Mouse (Mus musculus) 416B (cell line): ENCODE measurements around the gene Psg20.
"Not testable (repeated sequence)": the region's sequence is repeated elsewhere in the genome, so short reads cannot be mapped to it uniquely, and the experiment has no call there.

ENCODE experiments used
- DNase-seq: peaks from one replicate; pipeline ENCODE4 v3.0.0; 2011; ENCODE audit warnings: low read depth

Gene Psg20

DNA sequence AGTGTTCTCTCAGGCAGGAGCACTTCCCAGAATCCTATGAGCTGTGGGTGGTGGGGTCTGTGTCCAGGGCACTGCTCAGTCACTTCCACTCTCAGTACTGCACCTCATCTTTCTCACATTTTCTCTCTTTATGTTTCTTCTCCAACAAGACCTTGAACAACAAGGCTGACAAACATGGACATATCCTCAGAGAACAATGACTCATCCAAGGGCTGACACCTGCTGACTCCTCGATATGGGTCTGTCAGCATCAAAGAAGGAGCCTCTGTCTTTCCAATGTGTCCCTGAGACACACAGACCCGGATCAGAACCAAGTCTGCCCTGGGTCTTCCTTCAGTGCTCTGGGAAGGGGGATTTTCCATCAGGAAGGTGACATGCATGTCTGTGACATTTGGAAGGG, at the start of gene Psg20:
Gene Psg20 (minus strand): TSS at position 101 of the 400 bp plus-strand sequence.
- no peak for DNase-seq

DNA sequence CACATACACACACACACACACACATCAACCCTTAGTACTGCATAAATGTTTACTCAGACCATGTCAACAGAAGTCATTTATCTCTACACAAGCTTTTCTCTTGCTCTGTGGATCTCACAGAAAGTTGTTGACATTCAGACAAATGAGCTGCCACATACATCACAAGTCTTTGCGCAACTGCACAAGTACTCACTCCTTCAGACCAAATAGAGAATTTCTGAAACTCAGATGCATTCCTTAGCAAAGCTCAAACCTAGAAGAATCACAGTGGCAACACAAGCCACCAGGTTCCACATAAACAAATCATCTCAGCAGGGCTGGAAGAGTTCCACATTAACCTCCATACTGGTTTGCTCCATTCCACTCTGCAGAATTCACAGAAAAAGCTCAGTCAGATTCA, 48.5 kb upstream of the Psg20 start:
- no peak for DNase-seq

DNA sequence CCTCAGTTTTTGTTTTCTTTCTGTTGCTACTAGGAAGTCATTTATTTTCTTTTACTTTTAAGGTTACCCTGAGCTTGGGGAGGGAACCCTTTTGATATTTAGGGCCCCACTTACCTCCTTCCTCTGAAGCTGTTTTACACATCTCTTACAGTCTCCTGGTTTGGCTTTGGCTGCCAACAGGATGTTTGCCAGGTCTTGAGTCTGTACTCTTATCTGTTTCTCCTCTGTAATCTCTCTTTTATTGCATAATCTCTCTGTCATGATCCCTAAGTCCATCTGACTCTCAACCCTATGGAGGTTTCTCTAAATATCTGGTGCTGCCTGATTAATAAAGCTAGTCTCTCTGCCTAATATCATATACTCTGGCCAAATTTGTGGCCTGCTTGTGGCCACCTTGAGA, 47.1 kb upstream of the Psg20 start:
- DNase-seq: no peak

DNA sequence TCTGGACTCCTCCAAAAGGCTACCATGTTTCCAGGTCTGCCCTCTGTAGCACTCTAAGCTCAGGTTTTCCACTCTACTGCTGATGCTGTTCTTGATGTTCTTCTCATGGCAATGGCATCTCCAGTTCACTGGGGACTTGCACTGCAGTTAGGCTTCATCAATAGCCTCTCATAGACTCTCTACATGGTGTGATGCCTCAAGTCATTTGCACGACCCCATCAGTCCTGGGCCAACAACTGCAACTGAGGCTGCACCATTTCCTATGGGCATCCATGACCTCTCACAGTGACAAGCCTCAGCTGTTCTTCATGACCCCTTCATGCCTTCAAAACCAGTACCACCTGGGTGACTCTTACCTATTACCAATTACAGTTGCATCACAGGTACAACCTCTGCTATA, 42.4 kb upstream of the Psg20 start:
- no peak for DNase-seq

GRCm38 (mm10) chr7:18725931-18726330, 39.9 kb upstream of the Psg20 start:
- DNase-seq: not testable (repeated sequence)

- DNase-seq: no peak
These were observed 38.0 kb upstream of the Psg20 start for GRCm38 (mm10) chr7:18724001-18724400.

DNA sequence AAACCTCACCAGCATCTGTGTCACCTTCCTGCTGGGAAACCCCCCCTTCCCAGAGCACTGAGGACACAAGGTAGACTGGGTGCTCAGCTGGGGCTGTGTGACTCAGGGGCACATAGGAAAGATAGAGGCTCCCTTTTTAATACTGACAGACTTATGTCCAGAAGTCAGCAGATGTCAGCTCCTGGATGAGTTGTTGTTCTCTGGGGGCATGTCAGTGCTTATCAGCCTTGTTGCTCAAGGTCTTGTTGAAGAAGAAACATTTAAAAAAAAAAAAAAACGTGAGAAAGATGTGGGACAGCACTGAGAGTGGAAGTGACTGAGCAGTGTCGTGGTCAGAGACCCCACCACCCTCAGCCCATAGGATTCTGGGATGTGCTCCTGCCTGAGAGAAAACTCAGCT, 31.8 kb upstream of the Psg20 start, which contains the start of gene Psg22:
Gene Psg22 (plus strand): TSS at position 301 of the 400 bp plus-strand sequence.
- DNase-seq: no peak

DNA sequence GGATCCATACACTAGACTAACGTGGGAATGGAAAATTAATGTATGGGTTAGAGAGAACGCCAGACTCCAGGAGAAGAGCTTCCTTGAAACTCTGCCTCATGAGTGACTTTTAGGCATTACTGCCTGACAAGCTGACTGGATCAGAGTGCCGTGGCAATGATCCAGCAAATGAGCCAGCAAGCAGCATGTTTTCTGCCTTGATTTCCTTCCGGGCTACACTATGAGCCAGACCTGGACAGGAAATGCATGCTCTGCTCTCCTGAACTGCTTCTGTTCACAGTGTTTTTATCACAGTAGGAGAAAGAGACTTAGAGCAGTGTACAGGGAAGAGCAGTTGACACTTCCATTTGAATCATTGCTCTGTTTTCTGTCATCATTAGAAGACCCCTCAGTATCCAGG, 29.6 kb upstream of the Psg20 start:
- no peak for DNase-seq

DNA sequence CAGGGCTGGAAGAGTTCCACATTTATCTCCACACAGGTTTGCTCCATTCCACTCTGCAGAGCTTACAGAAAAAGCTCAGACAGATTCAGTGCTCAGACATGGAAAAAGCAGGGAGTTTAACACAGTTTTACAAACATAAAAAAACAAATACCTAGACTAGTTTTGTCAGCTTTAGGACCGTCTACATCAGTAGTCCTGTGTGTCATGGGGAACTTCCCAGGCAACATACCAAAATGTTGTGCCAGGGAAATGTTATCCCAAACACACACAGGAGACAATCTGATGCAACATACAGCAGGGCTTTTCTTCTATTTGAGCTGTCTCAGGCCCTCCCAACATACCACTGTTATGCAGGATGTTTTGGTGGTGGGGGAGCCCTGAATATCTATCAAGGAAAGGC, 24.9 kb upstream of the Psg20 start:
- DNase-seq: no peak

GRCm38 (mm10) chr7:18710331-18710730, 24.3 kb upstream of the Psg20 start:
- DNase-seq: peak; percentile 21

- DNase-seq: no peak
These were observed 399 bp downstream of the Psg20 start for GRCm38 (mm10) chr7:18685586-18685985.

- peak; percentile 40 for DNase-seq
These were observed 6.2 kb downstream of the Psg20 start for GRCm38 (mm10) chr7:18679772-18680171.

DNA sequence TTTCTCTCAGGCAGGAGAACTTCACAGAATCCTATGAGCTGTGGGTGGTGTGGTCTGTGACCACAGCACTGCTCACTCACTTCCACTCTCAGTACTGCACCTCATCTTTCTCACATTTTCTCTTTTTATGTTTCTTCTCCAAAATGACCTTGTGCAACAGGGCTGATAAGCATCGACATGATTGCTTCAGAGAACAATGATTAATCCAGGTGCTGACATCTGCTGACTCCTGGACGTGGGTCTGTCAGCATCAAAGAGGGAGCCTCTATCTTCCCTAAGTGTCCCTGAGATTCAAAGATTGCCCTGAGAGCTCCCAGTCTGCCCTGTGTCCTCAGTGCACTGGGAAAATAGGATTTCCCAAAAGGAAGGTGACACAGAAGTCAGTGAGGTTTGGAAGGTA, 29.4 kb downstream of the Psg20 start, which contains the start of gene Psg21:
Gene Psg21 (minus strand): TSS at position 101 of the 400 bp plus-strand sequence.
- DNase-seq: not testable (repeated sequence)

GRCm38 (mm10) chr7:18626921-18627320, 59.1 kb downstream of the Psg20 start:
- DNase-seq: not testable (repeated sequence)
